Mouse (Mus musculus): ENCODE data around the gene Pcif1. TPM values are rescaled to one million over a fixed set of nuclear protein-coding genes. Genes with fewer than 3 reads are reported as not detected.
"Not testable (repeated sequence)": the region's sequence is repeated elsewhere in the genome, so short reads cannot be mapped to it uniquely, and the experiment has no call there.

The Pcif1 gene
- total RNA-seq, 4 experiments from 2014 or later: 40.5 to 62.8 (median 49.0) TPM

DNA sequence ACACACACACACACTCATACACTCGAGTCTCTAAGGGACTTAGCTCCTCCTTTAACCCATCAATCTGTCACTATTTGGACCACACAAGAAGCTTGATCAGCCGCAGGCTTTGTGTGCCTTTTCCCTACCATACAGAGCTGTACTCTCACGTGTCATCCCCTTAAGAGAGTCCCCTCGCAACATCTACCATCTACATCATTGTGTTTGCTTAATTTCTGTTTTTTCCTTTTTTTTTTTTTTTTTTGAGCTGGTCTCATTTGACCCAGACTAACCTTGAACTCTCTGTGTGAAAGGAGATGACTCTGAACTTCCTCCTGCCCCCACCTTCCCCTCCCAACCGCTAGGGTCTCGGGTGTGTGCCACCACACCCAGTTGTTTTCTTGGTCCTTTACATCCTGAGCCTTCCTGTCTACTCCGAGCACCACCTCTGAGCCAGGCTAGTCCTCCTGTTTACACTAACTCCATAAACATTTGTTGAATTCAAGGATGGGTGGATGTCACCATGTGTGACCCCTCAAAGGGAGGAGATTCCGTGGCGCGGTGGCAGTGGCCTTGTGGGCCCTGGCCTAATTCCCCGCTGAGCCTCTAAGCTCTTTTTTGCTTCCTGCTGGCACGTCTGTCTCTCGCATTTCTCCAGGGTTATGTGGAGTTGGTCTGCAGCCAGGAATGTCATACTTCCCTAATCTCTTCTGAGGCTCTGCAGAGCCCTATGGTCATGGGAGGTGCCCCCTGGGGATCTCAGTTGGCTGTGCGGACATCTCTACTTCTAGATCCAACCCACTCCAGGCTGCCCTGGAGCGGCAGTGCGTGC lies 12.2 kb upstream of the Pcif1 start:
- DNase-seq (ENCODE audit: low spot score in 2 of 2): no peak

DNA sequence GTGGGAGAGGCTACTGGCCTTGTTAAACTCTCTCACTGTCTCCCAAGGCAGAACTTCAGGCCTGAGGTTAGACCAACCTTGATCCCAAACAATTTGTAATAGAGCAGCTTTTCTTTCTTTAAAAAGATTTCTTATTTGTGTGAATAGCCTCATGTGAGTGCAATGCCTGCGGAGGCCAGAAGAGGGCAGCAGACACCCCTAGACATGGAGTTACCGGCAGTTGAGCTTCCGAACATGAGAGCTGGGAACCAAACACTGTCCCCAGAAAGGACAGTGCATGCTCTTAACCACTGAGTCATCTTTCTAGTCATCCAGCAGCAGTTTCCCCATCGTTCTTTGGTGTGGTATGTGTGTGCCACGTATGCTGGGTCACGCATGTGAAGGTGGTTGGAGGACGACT lies 11.5 kb upstream of the Pcif1 start:
- no peak for DNase-seq (ENCODE audit: low spot score in 2 of 2)

DNA sequence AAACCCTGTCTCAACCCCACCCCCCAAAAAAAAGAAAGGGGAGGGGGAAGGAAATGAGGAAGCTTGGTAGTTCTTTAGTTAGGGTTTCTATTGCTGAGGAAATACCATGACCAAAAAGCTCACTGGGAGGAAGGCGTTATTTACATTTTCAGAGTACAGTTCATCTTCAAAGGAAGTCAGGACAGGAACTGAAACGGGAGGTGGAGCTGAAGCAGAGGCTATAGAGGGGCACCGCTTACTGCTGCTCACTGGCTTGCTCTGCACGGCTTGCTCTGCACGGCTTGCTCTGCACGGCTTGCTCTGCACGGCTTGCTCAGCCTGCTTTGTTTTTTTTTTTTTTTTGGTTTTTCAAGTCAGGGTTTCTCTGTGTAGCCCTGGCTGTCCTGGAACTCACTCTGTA lies 10.6 kb upstream of the Pcif1 start:
- no peak for DNase-seq (ENCODE audit: low spot score in 2 of 2)

DNA sequence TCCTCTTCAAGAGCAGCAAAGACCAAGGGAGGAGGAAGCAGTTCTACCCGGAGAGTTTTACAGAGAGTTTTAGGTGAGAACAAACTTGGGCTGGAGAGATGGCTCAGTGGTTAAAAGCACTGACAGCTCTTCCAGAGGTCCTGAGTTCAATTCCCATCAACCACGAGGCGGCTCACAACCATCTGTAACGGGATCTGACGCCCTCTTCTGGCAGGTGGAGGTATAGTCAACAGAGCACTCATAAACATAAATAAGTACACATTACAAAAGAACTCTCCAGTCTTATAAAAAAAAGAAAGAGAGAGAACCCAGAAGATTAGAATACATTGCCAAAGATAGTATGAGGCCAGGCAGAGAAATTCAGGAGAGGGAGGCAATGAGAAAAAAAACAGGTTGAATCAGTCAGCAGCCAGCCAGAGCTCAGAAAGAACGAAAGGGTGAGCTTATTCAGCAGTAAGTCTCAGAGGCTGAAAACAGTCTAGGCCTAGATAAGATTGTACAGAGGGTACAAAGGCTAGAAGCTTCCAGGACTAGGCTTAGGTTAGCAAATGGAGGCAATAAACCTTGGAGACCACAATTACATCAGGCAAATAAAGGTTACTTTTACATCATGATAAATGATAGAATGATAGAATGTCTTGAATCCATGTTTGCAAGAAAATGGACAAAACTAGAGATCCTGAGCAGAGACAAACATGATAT lies 7.4 kb upstream of the Pcif1 start:
- no peak for DNase-seq (ENCODE audit: low spot score in 2 of 2)

DNA sequence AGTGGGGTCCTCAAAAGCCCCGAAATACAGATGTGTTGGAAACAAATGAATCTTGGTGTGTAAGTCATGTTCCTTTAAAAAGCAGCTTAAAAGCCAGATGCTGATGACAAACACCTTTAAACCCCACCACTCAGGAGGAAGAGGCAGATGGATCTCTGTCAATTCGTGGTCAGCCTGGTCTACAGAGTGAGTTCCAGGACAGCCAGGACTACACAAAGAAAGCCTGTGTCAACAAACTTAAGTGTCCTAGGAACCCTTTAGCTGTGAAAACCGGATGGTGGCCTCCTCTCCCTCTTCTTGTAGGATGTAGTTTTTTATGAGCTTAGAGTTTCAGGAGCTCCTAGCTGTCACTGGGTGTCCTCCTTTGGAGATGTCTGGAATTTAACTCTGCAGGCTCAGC lies 5.5 kb upstream of the Pcif1 start:
- no peak for DNase-seq (ENCODE audit: low spot score in 2 of 2)

DNA sequence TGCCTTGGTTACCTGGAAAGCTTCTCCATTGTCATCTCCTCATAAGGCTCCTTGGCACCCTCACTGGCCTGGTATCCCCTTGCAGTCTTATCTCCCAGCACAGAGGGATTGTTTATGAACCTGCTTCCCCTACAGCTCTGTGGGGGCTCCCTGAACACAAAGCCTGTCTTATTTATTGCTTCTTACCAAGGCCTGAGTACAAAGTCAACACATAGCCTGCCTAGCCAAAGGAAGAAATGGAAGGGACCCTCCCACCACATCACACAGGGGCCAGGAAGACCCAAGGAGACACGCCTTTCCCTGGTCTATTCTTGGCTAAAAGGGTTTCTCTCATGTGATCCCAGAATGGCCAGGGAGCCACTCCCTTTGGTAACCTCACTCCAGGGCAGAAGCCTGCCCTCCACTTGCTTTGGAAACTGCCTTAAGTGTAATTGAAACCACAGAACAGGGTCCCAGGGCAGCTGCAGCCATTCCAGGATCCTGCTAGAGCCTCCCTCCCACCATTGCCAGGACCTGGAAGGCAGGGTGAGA lies 4.8 kb upstream of the Pcif1 start:
- no peak for DNase-seq (ENCODE audit: low spot score in 2 of 2)

DNA sequence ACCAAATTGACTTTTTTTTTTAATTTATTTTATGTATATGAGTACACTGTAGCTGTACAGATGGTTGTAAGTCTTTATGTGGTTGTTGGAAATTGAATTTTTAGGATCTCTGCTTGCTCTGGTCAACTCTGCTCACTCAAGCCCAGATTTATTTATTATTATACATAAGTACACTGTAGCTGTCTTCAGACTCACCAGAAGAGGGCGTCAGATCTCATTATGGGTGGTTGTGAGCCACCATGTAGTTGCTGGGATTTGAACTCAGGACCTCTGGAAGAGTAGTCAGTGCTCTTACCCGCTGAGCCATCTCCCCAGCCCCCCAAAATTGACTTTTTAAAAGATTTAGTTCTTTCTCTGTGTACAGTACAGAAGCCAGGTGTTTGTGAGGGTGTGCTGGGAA lies 3.5 kb upstream of the Pcif1 start:
- not testable (repeated sequence) for DNase-seq (ENCODE audit: low spot score in 2 of 2)

DNA sequence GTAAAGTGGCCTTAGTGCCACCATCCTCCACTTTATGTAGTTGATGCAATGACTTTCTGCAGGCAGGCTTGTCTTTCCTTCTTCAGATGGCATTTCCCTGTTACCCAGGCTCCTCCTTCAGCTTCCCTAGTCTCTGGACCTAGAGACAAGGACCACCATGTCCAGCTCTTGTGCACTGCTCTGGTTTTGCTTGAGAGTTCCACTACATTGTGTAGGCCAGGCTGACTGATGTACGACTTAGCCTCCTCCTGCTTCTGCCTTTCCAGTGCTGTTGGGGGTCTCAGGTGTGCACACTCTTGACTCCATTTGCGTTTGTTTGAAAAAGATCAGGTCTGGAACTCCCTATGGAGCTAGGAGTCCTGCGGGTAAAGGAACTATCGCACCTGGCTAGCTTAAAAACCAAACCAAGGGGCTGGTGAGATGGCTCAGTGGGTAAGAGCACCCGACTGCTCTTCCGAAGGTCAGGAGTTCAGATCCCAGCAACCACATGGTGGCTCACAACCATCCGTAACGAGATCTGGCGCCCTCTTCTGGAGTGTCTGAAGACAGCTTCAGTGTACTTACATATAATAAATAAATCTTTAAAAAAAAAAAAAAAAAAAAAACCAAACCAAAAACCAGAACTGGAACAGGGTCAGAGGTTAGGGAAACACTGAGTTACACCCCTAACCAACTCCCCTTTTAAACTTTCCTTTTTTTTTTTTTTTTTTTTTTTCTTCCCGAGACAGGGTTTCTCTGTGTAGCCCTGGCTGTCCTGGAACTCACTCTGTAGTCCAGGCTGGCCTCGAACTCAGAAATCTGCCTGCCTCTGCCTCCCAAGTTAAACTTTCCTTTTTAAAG lies 1.5 kb upstream of the Pcif1 start:
- not testable (repeated sequence) for DNase-seq (ENCODE audit: low spot score in 2 of 2)

DNA sequence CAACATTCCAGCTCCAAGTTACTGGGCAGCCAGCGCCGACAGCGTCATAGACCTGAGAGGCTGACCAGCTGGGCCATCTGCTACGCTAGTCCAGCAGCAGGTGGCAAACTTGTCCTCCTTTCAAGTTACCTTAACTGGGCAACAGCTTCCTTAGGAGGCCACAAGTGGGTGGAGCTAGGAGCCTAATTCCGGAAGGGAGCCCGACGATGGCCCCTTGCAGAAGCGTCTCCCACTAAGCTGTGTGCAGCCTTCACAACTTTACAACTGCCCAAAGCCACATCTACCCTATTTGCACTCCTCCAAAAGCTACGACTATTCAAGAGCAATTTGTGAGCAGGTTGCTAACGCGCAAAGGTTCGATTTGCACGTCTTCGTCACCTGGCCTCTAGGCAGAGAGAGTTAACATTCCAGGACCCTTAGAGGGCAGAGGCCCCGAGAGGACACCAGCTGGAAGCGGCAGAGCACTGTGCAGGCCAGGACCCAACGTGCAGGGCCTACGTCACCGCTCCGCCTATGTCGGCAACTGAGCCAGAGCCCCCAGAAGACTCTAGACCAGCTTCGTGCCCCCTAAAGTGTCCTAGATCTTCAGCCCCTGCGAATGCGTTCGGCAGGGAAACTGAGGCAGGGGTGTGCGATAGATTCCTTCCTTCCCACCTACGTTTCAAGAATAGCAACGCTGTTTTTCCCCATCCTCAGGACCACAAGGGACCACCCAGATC lies 436 bp upstream of the Pcif1 start:
- DNase-seq (ENCODE audit: low spot score in 2 of 2): no peak

DNA sequence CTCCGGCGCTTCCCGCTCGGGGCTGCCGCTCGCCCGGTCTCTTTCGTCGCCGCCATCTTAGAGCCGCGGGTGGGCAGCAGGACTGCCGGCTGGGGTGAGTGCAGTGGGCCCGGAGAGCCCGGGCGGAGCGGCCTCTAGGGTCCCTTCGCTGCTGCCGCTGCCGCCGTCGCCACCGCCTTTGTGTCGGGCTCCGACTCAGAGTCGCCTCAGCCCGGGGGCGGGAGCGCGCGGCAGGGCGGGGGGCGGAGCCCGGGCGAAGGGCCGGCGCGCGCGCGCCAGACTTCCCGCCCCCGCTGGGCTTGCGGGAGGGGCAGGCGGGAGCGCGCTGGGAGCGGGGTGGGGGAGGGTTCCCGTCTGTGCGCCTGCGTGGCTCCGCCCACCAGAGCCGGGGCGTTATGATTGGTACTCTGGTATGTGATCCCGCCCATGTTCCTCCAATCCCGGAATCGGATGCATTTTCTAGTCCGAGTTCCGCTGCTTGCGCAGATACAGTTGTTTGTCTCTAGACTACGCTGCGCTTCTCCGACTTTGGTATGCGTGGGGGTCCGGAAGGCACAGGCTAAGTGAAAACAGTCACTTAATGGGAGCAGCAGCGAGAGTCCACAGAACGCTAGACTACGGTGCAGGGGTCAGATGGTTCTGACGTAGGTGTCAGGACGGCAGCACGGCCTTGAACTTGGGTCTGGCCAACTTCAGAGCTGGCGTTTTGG lies 619 bp downstream of the Pcif1 start:
- peak; percentile 94 to 95 for DNase-seq (ENCODE audit: low spot score in 2 of 2)

DNA sequence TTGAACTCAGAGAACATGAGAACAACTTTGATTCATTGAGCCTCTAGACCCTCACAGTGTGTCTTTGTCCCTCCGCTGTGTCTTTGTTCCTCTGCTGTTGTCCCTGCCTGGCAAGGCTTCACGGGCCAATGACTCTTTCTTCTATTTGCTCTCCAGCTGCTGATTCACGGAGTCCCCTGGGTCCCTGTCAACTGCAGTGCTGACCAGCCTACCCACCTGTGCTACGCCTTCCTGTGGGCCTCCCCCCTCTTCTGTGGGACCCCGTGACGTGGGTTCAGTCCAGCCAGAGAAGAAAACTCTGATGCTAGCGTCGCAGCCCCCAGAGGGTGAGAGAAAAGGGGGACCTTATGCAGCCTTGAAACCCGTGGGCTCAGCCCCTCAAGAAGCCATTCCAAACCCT lies 3.5 kb downstream of the Pcif1 start:
- DNase-seq (ENCODE audit: low spot score in 2 of 2): no peak

DNA sequence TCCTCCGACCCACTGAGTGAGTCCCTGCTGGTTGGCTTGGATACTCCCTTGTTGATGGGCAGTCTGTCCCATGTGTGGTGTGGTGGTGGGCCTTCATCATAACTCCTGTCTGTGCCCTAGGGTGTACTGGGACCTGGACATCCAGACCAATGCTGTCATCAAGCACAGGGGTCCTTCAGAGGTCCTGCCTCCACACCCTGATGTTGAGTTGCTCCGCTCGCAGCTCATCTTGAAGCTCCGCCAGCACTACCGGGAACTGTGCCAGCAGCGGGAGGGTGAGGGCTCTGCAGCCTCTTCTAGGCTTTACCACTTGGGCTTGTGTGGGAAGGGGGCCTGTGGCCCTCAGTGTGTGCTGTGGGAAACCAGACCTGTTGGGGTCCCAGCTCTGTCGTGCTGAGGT lies 6.7 kb downstream of the Pcif1 start:
- DNase-seq (ENCODE audit: low spot score in 2 of 2): peak; percentile 75 to 82

DNA sequence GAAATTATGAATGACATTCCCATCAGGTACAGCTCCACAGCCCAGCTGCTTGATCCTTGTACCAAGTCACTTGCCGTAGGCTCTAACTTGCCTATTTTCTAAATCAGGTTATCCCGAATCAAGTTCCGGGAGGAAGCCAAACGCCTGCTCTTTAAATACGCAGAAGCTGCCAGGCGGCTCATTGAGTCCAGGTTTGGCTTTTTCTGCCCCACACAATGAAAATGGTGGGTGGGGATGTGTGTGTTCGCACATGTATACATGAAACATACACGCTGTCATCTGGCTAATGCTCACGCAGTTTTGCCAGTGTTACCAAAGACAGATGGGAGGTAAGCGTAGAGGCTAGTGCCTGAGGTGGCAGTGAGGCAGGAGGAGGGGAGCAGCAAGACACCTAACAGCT lies 7.5 kb downstream of the Pcif1 start:
- DNase-seq (ENCODE audit: low spot score in 2 of 2): no peak

DNA sequence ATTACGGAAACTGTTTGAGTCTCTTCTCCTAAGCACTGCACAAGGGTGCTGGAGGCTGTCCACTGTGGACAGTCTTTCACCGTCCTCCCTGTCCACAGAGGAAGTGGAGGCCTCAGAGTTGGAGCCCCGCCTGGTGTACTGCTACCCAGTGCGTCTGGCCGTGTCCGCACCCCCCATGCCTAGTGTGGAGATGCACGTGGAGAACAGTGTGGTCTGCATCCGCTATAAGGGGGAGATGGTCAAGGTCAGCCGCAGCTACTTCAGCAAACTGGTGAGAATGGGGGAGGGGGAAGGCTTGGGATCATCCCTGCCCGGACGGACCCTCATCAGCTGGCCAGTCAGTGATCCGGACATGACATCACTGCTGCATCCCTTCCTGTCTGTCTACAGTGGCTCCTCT lies 9.9 kb downstream of the Pcif1 start:
- DNase-seq (ENCODE audit: low spot score in 2 of 2): no peak

DNA sequence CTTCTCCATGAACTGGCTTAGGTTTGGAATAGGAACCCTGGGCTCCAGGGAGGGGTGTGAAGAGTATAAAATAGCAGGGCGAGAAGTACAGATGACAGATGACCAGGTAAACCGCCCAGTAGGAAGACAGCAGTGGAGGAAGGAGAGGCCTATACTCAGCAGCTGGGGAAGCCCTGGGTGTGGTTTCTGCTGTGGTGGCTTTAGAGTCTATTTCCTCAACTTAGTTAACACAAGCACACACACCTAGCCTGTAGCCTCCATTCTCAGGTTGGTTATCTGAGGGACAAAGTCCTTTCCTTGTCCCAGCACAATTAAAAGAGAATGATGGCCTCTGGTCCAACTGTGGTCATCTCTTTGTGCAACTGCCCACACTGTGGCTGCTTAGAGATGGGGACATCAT lies 10.9 kb downstream of the Pcif1 start:
- no peak for DNase-seq (ENCODE audit: low spot score in 2 of 2)

DNA sequence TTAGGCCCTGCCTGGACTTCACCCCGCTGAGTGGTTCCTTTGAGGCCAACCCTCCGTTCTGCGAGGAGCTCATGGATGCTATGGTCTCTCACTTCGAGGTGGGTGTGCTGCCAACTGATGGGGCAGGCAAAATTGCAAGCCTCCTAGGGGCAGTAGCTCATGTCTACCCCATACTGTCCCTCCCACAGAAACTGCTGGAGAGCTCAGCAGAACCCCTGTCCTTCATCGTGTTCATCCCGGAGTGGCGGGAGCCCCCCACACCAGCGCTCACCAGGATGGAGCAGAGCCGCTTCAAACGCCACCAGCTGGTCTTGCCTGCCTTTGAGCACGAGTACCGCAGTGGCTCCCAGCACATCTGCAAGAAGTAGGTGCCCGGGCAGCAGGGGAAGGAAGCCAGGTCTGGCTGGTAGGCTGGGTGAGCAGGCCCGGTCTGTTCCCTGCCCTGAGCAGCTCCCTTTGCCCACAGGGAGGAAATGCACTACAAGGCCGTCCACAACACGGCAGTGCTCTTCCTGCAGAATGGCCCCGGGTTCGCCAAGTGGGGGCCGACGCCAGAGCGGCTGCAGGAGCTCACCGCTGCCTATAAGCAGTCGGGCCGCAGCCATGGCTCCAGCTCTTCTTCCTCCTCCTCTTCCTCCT lies 11.4 kb downstream of the Pcif1 start:
- DNase-seq (ENCODE audit: low spot score in 2 of 2): no peak

DNA sequence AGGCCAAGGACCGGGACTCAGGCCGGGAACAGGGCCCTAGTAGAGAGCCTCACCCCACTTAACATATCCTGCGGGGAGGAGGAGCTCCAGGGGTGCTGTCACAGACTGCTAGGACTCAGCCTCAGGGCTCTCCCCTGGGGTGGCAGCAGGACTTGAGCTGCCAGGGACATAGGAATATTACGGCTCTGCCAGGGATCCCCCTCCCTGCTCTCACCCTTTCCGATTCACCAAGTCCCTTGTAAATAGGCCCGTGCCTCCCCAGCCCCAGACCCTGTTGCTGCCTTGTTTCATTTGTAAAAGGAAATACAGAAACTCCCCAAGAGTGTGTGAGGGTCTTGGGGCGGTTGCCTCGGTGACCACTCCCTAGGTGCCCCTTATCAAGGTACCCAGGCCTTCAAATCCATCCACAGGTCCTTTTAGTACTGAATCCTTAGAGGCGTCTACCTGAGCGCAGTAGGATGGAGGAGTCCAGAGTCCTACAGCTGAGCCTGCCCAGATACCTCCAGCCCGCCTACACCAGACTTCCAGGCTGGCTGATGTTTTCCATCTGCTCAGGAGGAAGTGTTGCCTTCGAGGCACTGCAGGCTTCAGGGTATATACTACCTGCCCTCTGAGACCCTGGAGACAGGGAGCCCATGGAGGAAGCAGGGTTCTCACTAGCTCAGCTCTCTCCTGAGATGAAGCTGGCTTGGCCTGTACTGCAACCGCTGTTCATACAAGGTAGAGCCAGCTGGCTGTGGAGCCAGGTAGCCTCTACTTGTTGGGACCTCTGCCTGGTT lies 12.1 kb downstream of the Pcif1 start:
- no peak for DNase-seq (ENCODE audit: low spot score in 2 of 2)

DNA sequence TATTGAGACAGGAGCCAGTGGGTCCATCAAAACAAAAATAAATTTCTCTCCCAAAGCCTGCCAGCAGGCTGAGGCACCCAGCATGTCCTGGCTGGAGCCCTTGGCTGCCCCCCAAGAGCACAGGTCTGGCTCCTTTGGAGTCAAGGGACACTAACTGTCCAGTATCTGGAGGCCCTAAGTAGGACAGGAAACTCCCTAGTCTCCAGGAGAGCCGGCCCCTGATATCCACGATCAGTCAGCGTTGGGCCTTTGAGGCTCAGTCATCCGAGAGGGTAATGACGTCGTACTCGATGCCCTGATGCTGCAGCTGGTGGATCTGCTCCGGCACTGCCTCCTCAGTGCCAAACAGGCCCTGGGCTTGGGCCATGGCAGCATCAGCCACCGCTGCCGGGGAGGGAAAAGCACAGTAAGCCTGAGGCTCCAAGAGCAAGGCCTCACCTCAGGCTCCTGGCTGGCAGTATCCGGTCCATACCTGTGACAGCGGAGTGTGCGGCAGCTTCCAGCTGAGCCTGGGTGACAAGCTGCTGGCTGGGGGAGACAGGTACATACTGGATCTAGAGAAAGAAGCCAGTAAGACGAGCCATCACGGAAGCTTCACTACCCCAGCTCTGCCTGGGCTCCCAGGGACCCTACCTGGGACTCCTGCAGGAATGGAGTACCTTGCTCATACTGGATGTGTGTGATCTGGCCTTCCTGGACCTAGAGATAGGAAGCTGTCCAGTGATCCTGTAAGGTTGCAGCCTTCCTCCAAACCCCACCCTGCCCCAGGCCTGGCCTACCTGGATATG lies 13.0 kb downstream of the Pcif1 start:
- DNase-seq (ENCODE audit: low spot score in 2 of 2): no peak
